Mouse (Mus musculus) G1E-ER4 (cell line): ENCODE results near the gene Amy2a4. TPM values are rescaled to one million over a fixed set of nuclear protein-coding genes. Genes with fewer than 3 reads are reported as not detected.
"Not testable (repeated sequence)": the region's sequence is repeated elsewhere in the genome, so short reads cannot be mapped to it uniquely, and the experiment has no call there.

Source experiments
- GATA1 ChIP-seq: IDR thresholded peaks from one replicate; pipeline ENCODE4 v1.8.0; 2012; ENCODE audit warnings: low read length, inconsistent platforms
- polyA plus RNA-seq: library from polyadenylated mRNA; stranded (reverse); fragments of >175 nt; gene quantifications from 2 replicates; pipeline ENCODE4 v1.2.3, GENCODE M21; 2012

Gene Amy2a4
- polyA plus RNA-seq, result not detected in 2 replicates

DNA sequence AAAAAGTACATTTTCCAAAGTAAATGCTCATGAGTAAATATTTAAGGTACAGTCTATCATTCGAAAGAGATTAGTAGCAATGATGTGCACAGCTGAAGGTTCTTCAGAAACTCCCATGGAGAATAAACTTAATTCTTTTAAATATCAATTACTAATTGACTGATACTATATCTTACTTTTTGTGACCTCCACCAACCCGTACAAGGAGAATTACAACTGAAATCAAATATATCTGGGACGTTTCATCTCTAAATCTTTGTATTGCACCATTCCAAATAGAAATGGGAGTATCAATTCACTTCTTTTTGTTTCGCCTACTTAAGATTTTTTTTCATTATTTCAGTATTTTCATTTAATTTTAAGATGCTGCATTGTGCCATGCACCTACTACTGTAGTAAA lies at the start of gene Amy2a4:
TSS of gene Amy2a4 (minus strand) at position 101 of the 400 bp plus-strand sequence.
- not testable (repeated sequence) for TF ChIP-seq GATA1

DNA sequence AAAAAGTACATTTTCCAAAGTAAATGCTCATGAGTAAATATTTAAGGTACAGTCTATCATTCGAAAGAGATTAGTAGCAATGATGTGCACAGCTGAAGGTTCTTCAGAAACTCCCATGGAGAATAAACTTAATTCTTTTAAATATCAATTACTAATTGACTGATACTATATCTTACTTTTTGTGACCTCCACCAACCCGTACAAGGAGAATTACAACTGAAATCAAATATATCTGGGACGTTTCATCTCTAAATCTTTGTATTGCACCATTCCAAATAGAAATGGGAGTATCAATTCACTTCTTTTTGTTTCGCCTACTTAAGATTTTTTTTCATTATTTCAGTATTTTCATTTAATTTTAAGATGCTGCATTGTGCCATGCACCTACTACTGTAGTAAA lies 32.7 kb upstream of the Amy2a4 start, which contains the start of gene Amy2a3:
TSS of gene Amy2a3 (minus strand) at position 101 of the 400 bp plus-strand sequence.
- TF ChIP-seq GATA1, result not testable (repeated sequence)

DNA sequence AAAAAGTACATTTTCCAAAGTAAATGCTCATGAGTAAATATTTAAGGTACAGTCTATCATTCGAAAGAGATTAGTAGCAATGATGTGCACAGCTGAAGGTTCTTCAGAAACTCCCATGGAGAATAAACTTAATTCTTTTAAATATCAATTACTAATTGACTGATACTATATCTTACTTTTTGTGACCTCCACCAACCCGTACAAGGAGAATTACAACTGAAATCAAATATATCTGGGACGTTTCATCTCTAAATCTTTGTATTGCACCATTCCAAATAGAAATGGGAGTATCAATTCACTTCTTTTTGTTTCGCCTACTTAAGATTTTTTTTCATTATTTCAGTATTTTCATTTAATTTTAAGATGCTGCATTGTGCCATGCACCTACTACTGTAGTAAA lies 32.5 kb downstream of the Amy2a4 start, which contains the start of gene Amy2a5:
TSS of gene Amy2a5 (minus strand) at position 101 of the 400 bp plus-strand sequence.
- TF ChIP-seq GATA1, result not testable (repeated sequence)

Other genes with a start within 250 kb of the Amy2a4 start
- not detected in 2 replicates for gene Amy2a5, start 32.6 kb downstream of the Amy2a4 start, polyA plus RNA-seq
- not detected in 2 replicates for gene Amy2a3, start 32.6 kb upstream of the Amy2a4 start, polyA plus RNA-seq
- gene Amy2a2, start 65.2 kb upstream of the Amy2a4 start, polyA plus RNA-seq, result not detected in 2 replicates
- not detected in 2 replicates for gene Amy2a1, start 241.0 kb upstream of the Amy2a4 start, polyA plus RNA-seq